Mouse (Mus musculus) megakaryocyte, embryonic 14.5 days (primary cell): ENCODE data around the gene Zfp667.

Experiments used
- FLI1 ChIP-seq: IDR thresholded peaks from 2 replicates; pipeline ENCODE4 v1.6.1; 2012; ENCODE audit warnings: low read length, inconsistent platforms, mixed read lengths
- GATA1 ChIP-seq: IDR thresholded peaks from 3 replicates; pipeline ENCODE4 v1.6.1; 2012; ENCODE audit warnings: mixed read lengths, low read length, inconsistent platforms, borderline replicate concordance

DNA sequence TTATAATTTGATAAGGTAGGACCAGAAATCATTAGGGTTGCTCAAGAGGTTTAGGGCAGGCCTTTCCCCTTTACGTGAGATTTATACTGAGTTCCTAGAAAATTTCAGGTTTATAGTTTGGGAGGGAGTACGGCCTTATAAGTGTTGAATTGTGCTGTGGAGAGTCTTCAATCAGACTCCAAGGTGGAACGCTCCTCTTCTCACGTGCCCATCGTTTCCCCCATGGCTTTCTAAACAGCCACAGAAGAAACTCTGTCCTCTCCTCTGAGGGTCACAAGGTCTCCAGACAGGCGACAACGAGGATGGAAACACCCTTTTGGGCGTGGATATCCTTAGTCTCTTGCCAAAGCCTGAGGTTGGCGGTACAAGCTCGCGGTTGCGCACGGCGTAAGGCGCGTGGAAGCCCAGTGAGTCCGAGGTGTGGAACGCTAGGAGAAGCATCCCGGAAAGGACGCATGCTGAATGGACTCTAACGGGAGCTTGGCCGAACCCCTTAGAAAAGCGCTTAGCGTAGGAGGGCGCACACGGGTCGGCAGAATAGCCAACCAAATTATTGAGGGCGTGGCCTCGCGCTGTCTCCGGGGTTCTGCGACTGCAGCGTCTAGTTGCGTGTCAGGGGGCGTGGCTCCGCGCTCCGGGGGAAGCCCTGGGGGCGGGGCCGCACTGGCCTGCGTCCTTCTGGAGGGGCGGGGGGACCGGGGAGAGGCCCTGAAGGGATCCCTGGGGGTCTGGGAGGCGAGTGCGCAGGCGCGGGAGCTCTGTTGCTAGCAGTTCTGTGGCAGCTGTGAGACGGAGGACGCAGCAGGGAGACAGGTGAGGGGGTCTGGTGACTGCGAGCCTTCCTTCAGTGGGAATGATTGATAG lies at the start of gene Zfp667:
- TF ChIP-seq FLI1 (no peak), GATA1 (no peak)
